Mouse (Mus musculus) stomach, embryonic 14.5 days (tissue): ENCODE data around the gene Ap3m1. TPM values are rescaled to one million over a fixed set of nuclear protein-coding genes. Genes with fewer than 3 reads are reported as not detected.

ENCODE experiments used
- ATAC-seq: fragments of 200-750 bp; cut with Nextera tagmentation; 2 replicates; pipeline ENCODE4 v1.8.0; 2017; ENCODE audit warnings: low read depth, moderate TSS enrichment; ENCODE audit not compliant: insufficient number of reproducible peaks, insufficient read depth, low FRiP score
- H3K27ac ChIP-seq: fragments of 300-500 bp; sonication (generic); 2 replicates; pipeline ENCODE4 v1.5.1; 2014; ENCODE audit warnings: mild to moderate bottlenecking, low read length, moderate library complexity, mixed read lengths
- H3K27me3 ChIP-seq: fragments of 300-500 bp; sonication (generic); 2 replicates; pipeline ENCODE4 v1.6.1; 2014; ENCODE audit warnings: low read length, control low read depth, mixed read lengths; ENCODE audit not compliant: control insufficient read depth, insufficient read depth
- H3K36me3 ChIP-seq: fragments of 300-500 bp; sonication (generic); 2 replicates; pipeline ENCODE4 v1.6.1; 2014; ENCODE audit warnings: mild to moderate bottlenecking, control low read depth, low read length, moderate library complexity, mixed read lengths; ENCODE audit not compliant: control insufficient read depth, insufficient read depth
- H3K4me1 ChIP-seq: fragments of 300-500 bp; sonication (generic); 2 replicates; pipeline ENCODE4 v1.6.1; 2014; ENCODE audit warnings: low read length, control low read depth, mixed read lengths; ENCODE audit not compliant: control insufficient read depth, insufficient read depth
- H3K4me2 ChIP-seq: fragments of 300-500 bp; sonication (generic); replicated peaks from 2 replicates; pipeline ENCODE4 v1.6.1; 2014; ENCODE audit warnings: low read depth, low read length, control low read depth
- H3K4me3 ChIP-seq: fragments of 300-500 bp; sonication (generic); 2 replicates; pipeline ENCODE4 v1.5.1; 2014; ENCODE audit warnings: low read depth, low read length, control low read depth
- H3K9ac ChIP-seq: fragments of 300-500 bp; sonication (generic); replicated peaks from 2 replicates; pipeline ENCODE4 v1.6.1; 2014; ENCODE audit warnings: low read depth, mild to moderate bottlenecking, control low read depth, low read length, moderate library complexity, mixed read lengths
- H3K9me3 ChIP-seq: fragments of 300-500 bp; sonication (generic); 2 replicates; pipeline ENCODE4 v1.6.1; 2016; ENCODE audit warnings: low read depth, low read length, control low read depth; ENCODE audit not compliant: control insufficient read depth
- WGBS: fragments of 180-500 bp; shearing (Covaris S2); extraction: QIAGEN DNeasy Blood & Tissue Kit; methylation state at CpG from one replicate; pipeline ENCODE4 v1.1.7; 2014; 5-methylcytosine and 5-hydroxymethylcytosine counted together
- polyA plus RNA-seq: library from polyadenylated mRNA; unstranded; fragments of >200 nt; fragmentation: Nextera tagmentation; extraction: Ambion mirVana; gene quantifications from 2 replicates; pipeline ENCODE4 v1.2.1, GENCODE M21; 2014

Ap3m1 gene
- polyA plus RNA-seq, 1 experiment from 2014 or later = 78.1 TPM

DNA sequence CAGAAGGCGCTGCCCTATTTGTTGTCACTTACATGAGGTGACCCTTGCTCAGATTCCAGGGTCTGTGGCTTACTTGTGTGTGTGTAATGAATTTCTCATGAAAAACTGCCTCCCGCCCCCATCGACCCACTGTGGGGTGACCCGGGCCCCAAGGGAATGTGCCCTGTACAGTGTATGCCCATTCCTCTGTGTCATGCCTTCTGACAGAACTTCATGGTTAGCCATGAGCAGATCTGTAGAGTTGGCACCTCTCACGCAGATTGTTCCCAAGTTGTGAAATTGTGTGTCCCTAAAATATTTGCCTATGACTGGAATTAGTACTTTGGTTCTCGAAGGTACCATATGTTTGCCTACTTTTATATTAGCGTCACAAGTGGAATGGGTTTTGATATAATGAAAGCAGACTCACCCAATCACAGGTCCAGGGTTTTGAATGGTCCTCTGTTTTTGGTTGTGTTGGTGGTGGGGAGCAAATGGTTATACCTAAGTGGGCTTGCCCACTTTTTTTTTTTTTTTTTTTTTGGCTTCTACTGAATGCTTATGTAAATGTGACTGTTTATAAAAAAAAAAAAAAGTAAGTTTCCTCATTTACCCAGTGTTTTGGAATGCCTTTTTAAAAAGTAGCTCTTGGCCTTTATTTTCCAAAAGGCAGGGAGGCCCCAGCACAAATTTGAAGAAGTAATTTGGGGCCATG is 24.3 kb upstream of the Ap3m1 start:
- peak overlapping the region; percentile 87 for H3K4me2 ChIP-seq
- no peak overlapping the region for H3K27ac ChIP-seq
- peaks cover 21% of the 10 kb centered on the region for H3K4me1 ChIP-seq
- H3K36me3 ChIP-seq = no peaks in the 10 kb centered on the region
- no peaks in the 10 kb centered on the region for H3K9me3 ChIP-seq
- 41% methylated on average over 7 of the region's 7 CpGs for WGBS
- no peak; the same call in 1 of the 2 replicates for ATAC-seq
- no peaks in the 10 kb centered on the region for H3K27me3 ChIP-seq
- H3K9ac ChIP-seq = peak overlapping the region; percentile 36; the same call in 1 of the 2 replicates
- H3K4me3 ChIP-seq = peak overlapping the region; percentile 56

DNA sequence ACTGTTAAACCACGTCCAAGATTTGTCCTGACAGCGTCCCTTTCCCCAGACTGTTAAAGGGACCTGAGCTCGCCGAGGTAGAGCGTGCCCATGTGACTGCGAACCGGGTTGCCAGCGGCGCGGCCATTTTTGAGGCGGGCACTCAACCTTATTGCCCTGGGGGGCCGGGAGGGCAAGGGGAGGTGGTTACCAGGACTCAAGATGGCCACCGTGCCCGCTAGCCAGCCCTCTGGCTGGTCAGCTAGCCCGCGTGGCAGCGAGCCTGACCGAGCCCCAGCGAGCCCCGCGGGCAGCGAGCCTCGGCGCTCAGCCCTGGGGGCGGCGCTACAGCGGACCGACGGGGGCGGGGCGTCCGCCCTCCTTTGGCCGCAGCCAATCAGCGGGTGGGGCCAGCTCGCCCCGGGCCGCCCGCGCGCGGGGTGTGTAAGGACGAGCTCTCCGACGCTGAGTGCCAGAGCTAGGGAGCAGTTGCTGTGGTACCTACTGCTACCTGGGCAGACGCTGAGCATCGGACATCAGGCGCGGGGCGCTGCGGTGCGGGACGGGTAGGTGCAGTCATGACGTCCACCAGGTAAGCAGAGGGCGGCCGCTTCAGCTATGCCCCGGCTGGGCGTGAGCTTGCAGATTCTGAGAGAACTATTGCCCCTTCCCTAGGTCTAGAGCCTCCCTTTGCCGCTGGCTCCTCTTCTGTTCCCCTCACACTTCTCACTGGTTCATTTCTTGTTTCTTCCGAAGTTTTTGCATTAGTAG is 23.6 kb upstream of the Ap3m1 start:
- Histone ChIP-seq H3K9ac (peak overlapping the region; percentile 36), H3K36me3 (no peaks in the 10 kb centered on the region), H3K27me3 (no peaks in the 10 kb centered on the region), H3K27ac (peak overlapping the region; percentile 82), H3K4me2 (peak overlapping the region; percentile 87), H3K9me3 (no peaks in the 10 kb centered on the region), H3K4me3 (peak overlapping the region; percentile 56), H3K4me1 (peaks cover 21% of the 10 kb centered on the region)
- under 1% methylated on average over 59 of the region's 59 CpGs for WGBS
- ATAC-seq = peak; percentile 97

DNA sequence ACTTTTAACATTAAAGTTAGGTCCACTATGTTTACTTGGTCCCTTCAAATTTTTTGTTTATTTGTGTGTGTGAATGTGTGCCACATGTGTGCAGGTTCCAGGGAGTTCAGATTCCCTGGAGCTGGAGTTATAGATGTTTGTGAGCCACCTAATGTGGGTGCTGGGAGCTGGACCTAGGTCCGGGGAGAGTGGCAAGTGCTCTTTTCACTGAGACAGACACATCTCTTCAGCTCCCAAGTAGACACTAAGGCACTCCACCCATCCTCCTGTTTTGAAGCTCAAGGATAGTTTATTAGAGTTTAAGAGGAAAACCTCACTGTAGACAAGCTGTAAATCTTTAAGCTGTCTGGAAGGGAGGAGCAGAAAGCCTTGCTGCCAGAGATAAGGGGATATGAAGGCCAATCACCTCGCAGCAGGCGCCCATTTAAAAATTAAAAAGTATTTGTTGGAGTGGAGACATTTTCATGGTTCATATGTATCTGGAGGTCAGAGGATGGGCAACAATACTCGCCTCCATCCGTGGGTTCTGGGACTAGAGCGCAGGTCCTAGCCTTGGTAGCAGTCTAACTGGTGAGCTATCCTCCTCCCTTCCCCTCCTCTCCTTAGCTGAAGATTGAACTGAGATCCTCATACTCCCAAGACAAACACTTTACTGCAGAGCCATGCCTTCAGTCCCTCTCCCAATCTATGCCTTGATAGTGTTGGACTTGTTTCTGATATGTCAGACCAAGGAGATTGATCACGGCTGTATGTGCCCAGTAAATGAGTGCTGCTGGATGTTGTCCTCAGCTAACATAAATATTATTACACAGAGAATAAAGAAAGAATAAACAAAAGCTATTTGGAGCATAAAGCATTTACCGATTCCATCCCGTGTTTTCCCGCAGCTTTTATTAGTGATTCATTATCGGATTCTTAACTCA is 22.4 kb upstream of the Ap3m1 start:
- Histone ChIP-seq H3K4me2 (peak overlapping the region; percentile 87), H3K36me3 (no peaks in the 10 kb centered on the region), H3K27ac (no peak overlapping the region), H3K4me1 (peaks cover 20% of the 10 kb centered on the region), H3K9ac (no peak overlapping the region; the same call in 1 of the 2 replicates), H3K4me3 (peak overlapping the region; percentile 56), H3K9me3 (no peaks in the 10 kb centered on the region), H3K27me3 (no peaks in the 10 kb centered on the region)
- WGBS = 29% methylated on average over 11 of the region's 11 CpGs
- ATAC-seq = no peak

DNA sequence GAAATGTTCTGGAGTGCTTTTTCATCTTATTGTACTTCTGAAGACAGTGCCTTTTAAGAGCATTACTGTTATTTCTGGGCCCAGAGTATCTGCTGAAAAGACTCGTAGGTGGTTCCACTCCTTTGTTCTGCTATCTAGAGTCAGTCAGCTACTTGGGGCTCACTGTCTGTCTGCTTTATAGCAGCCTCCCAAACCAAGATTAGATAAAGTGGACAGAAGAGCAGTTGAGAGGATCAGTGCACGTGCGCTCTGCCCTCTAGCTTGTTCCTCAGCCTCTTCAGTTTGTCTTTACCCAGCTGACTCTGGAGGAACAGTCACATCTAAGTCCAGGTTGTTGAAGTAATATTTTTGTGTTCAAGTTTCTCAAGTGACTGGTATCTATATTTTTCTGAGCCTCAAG is 21.7 kb upstream of the Ap3m1 start:
- Histone ChIP-seq H3K36me3 (no peaks in the 10 kb centered on the region), H3K4me1 (peaks cover 17% of the 10 kb centered on the region), H3K27ac (no peak overlapping the region), H3K4me3 (no peak overlapping the region), H3K4me2 (no peak overlapping the region), H3K27me3 (no peaks in the 10 kb centered on the region), H3K9ac (no peak overlapping the region), H3K9me3 (no peaks in the 10 kb centered on the region)
- WGBS = 53% methylated on average over 3 of the region's 3 CpGs
- no peak for ATAC-seq

DNA sequence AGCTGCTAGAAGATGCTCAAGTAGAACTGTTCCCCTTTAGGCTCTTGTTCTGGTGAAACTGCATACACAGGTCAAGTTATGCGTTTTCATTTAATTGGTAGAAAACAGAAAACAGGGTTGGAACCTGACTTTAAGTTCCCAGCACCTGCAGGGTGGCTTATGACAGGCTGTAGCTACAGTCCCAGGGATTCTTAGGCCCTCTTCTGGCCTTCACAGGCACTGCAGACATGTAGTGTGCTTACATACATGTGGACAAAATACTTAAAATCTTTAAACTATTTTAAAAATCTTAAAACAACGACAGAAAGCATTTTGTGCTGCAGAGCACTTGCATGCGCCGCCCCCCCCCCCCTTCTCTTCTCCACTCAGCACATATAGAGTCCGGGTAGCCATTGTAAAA is 17.3 kb upstream of the Ap3m1 start:
- Histone ChIP-seq H3K4me1 (peaks cover 4% of the 10 kb centered on the region; the same call in 1 of the 2 replicates), H3K4me3 (no peak overlapping the region), H3K4me2 (no peak overlapping the region), H3K27me3 (no peaks in the 10 kb centered on the region), H3K9me3 (no peaks in the 10 kb centered on the region), H3K9ac (no peak overlapping the region), H3K36me3 (no peaks in the 10 kb centered on the region), H3K27ac (no peak overlapping the region)
- no peak for ATAC-seq
- WGBS = 87% methylated on average over 5 of the region's 5 CpGs

DNA sequence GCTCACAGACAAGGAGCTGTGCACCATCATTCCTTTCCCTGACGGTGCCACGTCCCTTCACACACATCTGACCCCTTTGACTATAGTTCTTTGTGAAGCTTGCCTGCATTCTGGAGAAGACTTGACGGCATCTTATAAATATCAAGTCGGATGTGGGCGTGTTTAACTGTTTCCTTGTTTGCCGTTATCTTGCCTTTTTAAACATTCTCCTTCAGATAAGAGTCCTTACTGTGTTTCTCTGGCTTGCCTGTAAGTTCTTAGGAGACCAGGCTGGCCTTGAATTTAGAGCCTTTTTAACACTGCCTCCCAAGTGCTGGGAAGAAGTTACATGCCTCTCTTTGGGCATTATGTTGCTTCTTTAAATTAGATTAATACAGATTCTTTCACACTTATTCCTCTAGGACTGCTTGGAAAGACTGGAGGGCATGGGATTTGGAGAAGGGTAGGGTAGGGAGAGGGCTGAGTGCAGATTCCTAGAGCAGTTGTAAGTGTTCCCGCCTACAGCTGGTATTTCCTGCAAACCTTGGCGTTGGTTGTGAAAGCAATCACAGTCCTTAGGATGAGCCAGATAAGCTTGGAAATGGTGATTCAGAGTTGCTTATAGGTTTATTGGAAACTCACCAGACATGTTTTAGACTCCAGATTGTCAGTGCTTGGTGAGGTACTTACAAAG is 13.3 kb upstream of the Ap3m1 start:
- H3K9me3 ChIP-seq = no peaks in the 10 kb centered on the region
- H3K27ac ChIP-seq = no peak overlapping the region
- H3K36me3 ChIP-seq = no peaks in the 10 kb centered on the region
- H3K4me1 ChIP-seq = peaks cover 6% of the 10 kb centered on the region; the same call in 1 of the 2 replicates
- H3K4me3 ChIP-seq = no peak overlapping the region
- no peak for ATAC-seq
- no peak overlapping the region for H3K4me2 ChIP-seq
- no peaks in the 10 kb centered on the region for H3K27me3 ChIP-seq
- no peak overlapping the region for H3K9ac ChIP-seq
- WGBS = 37% methylated on average over 8 of the region's 8 CpGs

DNA sequence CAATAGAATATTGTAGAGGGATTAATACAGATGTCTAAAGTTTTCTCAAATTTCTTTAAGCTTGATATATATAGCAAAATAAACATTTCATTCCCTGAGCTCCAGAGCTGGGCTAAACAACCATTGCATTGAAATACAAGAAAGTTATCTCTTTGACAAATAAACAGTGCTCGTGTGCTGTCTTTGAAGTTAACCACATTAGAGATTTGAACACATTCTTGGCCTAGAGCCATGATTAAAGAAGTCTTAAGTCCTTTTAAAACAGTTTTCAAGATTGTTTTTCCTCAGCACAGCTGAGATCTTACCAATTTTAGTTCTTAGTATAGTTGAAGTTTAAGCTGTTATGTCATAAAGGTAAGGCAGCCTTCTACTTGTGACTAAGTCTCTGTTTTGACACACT is 12.0 kb upstream of the Ap3m1 start:
- Histone ChIP-seq H3K4me2 (no peak overlapping the region), H3K4me1 (peaks cover 6% of the 10 kb centered on the region; the same call in 1 of the 2 replicates), H3K27ac (no peak overlapping the region), H3K36me3 (no peaks in the 10 kb centered on the region), H3K9ac (no peak overlapping the region), H3K4me3 (no peak overlapping the region), H3K9me3 (no peaks in the 10 kb centered on the region), H3K27me3 (no peaks in the 10 kb centered on the region)
- no peak for ATAC-seq
- WGBS = 10% methylated on average over 1 of the region's 1 CpGs
